Mouse (Mus musculus) lung, adult 2 months (tissue): Measurements from ENCODE around the gene Acad12.

Experiments used
- CTCF ChIP-seq: fragments of 200-500 bp; IDR thresholded peaks from 2 replicates; pipeline ENCODE4 v1.5.1; 2011; ENCODE audit warnings: mild to moderate bottlenecking, low read length, control low read depth; ENCODE audit not compliant: insufficient read depth
- POLR2A ChIP-seq: fragments of 200-500 bp; IDR thresholded peaks from 2 replicates; pipeline ENCODE4 v1.6.1; 2011; ENCODE audit warnings: low read depth, mild to moderate bottlenecking, control low read depth, low read length, borderline replicate concordance; ENCODE audit errors: extremely low read depth

DNA sequence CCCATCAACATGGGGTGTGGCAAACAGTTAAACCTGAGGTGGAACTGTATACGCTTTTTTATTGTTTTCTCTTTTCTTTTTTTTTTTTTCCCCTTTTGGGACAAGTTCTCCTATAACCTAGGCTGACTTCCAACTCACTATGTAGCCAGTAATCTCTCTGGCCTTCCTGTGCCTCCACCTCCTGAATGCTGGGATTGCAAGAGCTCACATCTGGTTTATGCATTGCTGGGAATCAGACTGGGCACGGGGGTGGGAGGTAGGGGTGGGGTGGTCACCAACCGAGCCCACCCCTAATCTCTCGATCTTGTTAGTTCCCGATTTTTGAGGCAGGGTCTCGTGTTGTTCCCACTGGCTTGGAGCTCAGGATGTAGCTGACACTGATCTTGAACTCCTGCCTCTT lies 28.8 kb downstream of the Acad12 start:
- no peak for TF ChIP-seq CTCF
- no peak for TF ChIP-seq POLR2A
